Mouse (Mus musculus) liver, postnatal 0 days (tissue): Measurements from ENCODE around the gene Ccdc47.

ENCODE experiments used
- CTCF ChIP-seq: sonication (generic); IDR thresholded peaks from 2 replicates; pipeline ENCODE4 v1.5.1; 2016; ENCODE audit warnings: antibody characterized with exemption, low read depth
- EP300 ChIP-seq: IDR thresholded peaks from 2 replicates; pipeline ENCODE4 v1.6.1; 2016; ENCODE audit warnings: antibody characterized with exemption, low read depth, mild to moderate bottlenecking

DNA sequence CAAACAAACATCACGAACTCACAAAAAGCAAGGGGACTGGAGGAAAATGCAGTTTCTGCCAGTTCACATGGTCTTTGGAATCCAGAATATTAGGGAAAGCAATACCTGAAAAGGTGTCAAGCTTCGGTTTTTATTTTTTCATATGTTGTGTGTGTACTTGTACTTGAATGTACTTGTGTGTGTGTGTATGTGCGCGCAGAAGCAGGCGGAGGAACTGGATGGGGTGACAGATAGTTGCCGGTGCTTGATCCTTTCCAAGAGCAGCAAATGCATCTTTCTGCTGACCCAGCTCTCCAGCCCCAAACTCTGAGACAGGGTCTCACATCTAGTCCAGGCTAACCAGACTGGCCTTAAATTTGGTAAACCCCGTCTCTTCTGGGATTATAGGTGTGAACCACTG lies 21.3 kb downstream of the Ccdc47 start:
- TF ChIP-seq CTCF (no peak), EP300 (no peak)
